Mouse (Mus musculus): Measurements from ENCODE around the gene Aif1l. TPM values are rescaled to one million over a fixed set of nuclear protein-coding genes. Genes with fewer than 3 reads are reported as not detected.

Aif1l gene
- polyA plus RNA-seq, 1 experiment: 20.8 TPM

GRCm38 (mm10) chr2:31948801-31949200, 1.1 kb upstream of the Aif1l start:
- Histone ChIP-seq H3K4me1 (ENCODE audit: control insufficient read depth, insufficient read depth, low read length) (peaks cover 16% of the 10 kb centered on the region), H3K4me3 (ENCODE audit: insufficient read depth, low read length) (no peak overlapping the region), H3K27ac (ENCODE audit: insufficient read depth, low read length) (peak overlapping the region; percentile 16; the same call in 1 of the 2 replicates)
- TF ChIP-seq CTCF (IDR thresholded peaks at IDR 0.05; ENCODE audit: borderline replicate concordance, insufficient read depth, low read length) (no peak), POLR2A (IDR thresholded peaks at IDR 0.05; ENCODE audit: low read depth, low read length) (no peak)

DNA sequence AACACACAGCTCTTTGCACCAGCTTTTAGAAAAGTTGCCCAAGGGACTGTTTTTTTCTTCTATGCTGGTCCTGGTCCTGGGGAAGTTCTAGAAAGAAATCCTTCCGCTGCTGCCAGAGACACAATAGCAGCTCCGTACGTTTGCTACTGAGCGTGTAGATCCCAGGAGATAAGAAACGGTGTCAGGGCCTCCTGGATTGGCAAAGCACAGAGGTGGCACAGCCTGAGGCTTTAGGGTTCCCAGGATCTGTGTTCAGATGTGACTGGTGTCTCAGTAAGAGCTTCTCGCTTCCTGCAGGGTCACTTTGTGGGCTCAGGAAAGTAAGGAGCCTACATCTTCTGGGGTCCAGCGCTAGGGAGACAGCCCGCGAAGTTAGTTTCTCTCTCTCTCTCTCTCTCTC, 1.0 kb downstream of the Aif1l start:
- Histone ChIP-seq H3K4me1 (ENCODE audit: control insufficient read depth, insufficient read depth, low read length) (peaks cover 16% of the 10 kb centered on the region), H3K4me3 (ENCODE audit: insufficient read depth, low read length) (peak overlapping the region; percentile 63), H3K27ac (ENCODE audit: insufficient read depth, low read length) (no peak overlapping the region)
- no peak for TF ChIP-seq POLR2A (IDR thresholded peaks at IDR 0.05; ENCODE audit: low read depth, low read length)
- TF ChIP-seq CTCF (IDR thresholded peaks at IDR 0.05; ENCODE audit: borderline replicate concordance, insufficient read depth, low read length): no peak

GRCm38 (mm10) chr2:31952236-31952635, 2.3 kb downstream of the Aif1l start:
- peaks cover 16% of the 10 kb centered on the region for H3K4me1 ChIP-seq (ENCODE audit: control insufficient read depth, insufficient read depth, low read length)
- TF ChIP-seq POLR2A (IDR thresholded peaks at IDR 0.05; ENCODE audit: low read depth, low read length) (no peak), CTCF (IDR thresholded peaks at IDR 0.05; ENCODE audit: borderline replicate concordance, insufficient read depth, low read length) (no peak)
- H3K4me3 ChIP-seq (ENCODE audit: insufficient read depth, low read length): no peak overlapping the region
- no peak overlapping the region for H3K27ac ChIP-seq (ENCODE audit: insufficient read depth, low read length)

GRCm38 (mm10) chr2:31952725-31953124, 2.8 kb downstream of the Aif1l start:
- no peak overlapping the region for H3K4me3 ChIP-seq (ENCODE audit: insufficient read depth, low read length)
- TF ChIP-seq CTCF (IDR thresholded peaks at IDR 0.05; ENCODE audit: borderline replicate concordance, insufficient read depth, low read length) (no peak), POLR2A (IDR thresholded peaks at IDR 0.05; ENCODE audit: low read depth, low read length) (no peak)
- no peak overlapping the region for H3K27ac ChIP-seq (ENCODE audit: insufficient read depth, low read length)
- H3K4me1 ChIP-seq (ENCODE audit: control insufficient read depth, insufficient read depth, low read length): peaks cover 16% of the 10 kb centered on the region

- TF ChIP-seq POLR2A (IDR thresholded peaks at IDR 0.05; ENCODE audit: low read depth, low read length): no peak
- TF ChIP-seq CTCF (IDR thresholded peaks at IDR 0.05; ENCODE audit: borderline replicate concordance, insufficient read depth, low read length): no peak
- Histone ChIP-seq H3K27ac (ENCODE audit: insufficient read depth, low read length) (no peak overlapping the region), H3K4me3 (ENCODE audit: insufficient read depth, low read length) (no peak overlapping the region), H3K4me1 (ENCODE audit: control insufficient read depth, insufficient read depth, low read length) (peaks cover 16% of the 10 kb centered on the region)
Observed at GRCm38 (mm10) chr2:31953687-31954086, 3.7 kb downstream of the Aif1l start.

- H3K4me3 ChIP-seq (ENCODE audit: insufficient read depth, low read length): no peak overlapping the region
- TF ChIP-seq POLR2A (IDR thresholded peaks at IDR 0.05; ENCODE audit: low read depth, low read length): no peak
- no peak for TF ChIP-seq CTCF (IDR thresholded peaks at IDR 0.05; ENCODE audit: borderline replicate concordance, insufficient read depth, low read length)
- no peak overlapping the region for H3K27ac ChIP-seq (ENCODE audit: insufficient read depth, low read length)
- 0 out of 2 replicates have a peak, but pooled peaks cover 8% of the 10 kb centered on the region for H3K4me1 ChIP-seq (ENCODE audit: control insufficient read depth, insufficient read depth, low read length)
Observed at GRCm38 (mm10) chr2:31954779-31955181, 4.8 kb downstream of the Aif1l start.

GRCm38 (mm10) chr2:31955686-31956085, 5.7 kb downstream of the Aif1l start:
- H3K4me1 ChIP-seq (ENCODE audit: control insufficient read depth, insufficient read depth, low read length): 0 out of 2 replicates have a peak, but pooled peaks cover 8% of the 10 kb centered on the region
- no peak overlapping the region for H3K4me3 ChIP-seq (ENCODE audit: insufficient read depth, low read length)
- TF ChIP-seq CTCF (IDR thresholded peaks at IDR 0.05; ENCODE audit: borderline replicate concordance, insufficient read depth, low read length) (no peak), POLR2A (IDR thresholded peaks at IDR 0.05; ENCODE audit: low read depth, low read length) (no peak)
- H3K27ac ChIP-seq (ENCODE audit: insufficient read depth, low read length): no peak overlapping the region

DNA sequence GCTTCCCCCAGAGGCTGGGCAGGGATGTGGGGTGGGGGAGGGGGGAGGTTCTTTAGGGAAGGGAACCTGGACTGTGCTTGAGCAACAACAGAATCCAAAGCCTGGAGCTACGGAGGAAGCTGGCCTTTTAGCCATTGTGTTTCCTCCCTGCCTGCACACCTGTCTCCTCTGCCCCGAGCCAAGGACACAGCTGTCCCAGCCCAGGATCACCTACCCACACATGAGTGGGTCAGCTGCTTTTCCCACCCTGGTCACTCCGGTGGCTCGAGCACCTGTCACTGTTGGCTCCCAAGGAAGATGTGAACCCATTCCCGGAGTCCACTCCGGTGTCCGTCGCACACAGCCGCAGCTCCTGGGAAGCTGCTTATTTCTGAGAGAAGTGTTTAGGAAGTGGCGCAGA, 7.3 kb downstream of the Aif1l start:
- no peak overlapping the region for H3K27ac ChIP-seq (ENCODE audit: insufficient read depth, low read length)
- 0 out of 2 replicates have a peak, but pooled peaks cover 8% of the 10 kb centered on the region for H3K4me1 ChIP-seq (ENCODE audit: control insufficient read depth, insufficient read depth, low read length)
- no peak overlapping the region for H3K4me3 ChIP-seq (ENCODE audit: insufficient read depth, low read length)
- no peak for TF ChIP-seq CTCF (IDR thresholded peaks at IDR 0.05; ENCODE audit: borderline replicate concordance, insufficient read depth, low read length)
- TF ChIP-seq POLR2A (IDR thresholded peaks at IDR 0.05; ENCODE audit: low read depth, low read length): no peak

- H3K27ac ChIP-seq (ENCODE audit: insufficient read depth, low read length): no peak overlapping the region
- peaks cover 3% of the 10 kb centered on the region; the same call in 1 of the 2 replicates for H3K4me1 ChIP-seq (ENCODE audit: control insufficient read depth, insufficient read depth, low read length)
- TF ChIP-seq CTCF (IDR thresholded peaks at IDR 0.05; ENCODE audit: borderline replicate concordance, insufficient read depth, low read length): no peak
- no peak for TF ChIP-seq POLR2A (IDR thresholded peaks at IDR 0.05; ENCODE audit: low read depth, low read length)
- no peak overlapping the region for H3K4me3 ChIP-seq (ENCODE audit: insufficient read depth, low read length)
Observed at GRCm38 (mm10) chr2:31960986-31961385, 11.0 kb downstream of the Aif1l start.

DNA sequence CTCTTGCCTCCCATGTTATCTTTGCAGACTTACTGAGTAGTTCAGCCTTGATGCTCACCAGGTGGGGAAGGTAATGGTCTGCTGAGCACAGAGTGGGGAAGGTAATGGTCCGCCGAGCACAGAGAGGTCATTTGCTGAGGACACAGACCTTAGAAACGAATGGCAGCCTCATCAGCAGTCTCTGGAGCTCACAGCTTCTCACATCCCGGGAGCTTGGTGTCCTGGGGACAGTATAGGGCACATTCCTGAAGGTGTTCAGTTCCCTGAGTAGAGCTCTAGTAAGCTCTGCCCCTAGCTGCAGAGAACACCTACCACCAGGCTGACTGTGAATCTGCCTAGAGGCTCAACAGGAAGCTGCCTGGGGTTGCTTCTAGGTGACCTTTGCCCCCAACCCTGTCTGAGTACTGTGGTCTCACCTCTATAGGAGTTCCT, 11.9 kb downstream of the Aif1l start:
- Histone ChIP-seq H3K4me1 (ENCODE audit: control insufficient read depth, insufficient read depth, low read length) (peaks cover 3% of the 10 kb centered on the region; the same call in 1 of the 2 replicates), H3K4me3 (ENCODE audit: insufficient read depth, low read length) (no peak overlapping the region), H3K27ac (ENCODE audit: insufficient read depth, low read length) (no peak overlapping the region)
- no peak for TF ChIP-seq POLR2A (IDR thresholded peaks at IDR 0.05; ENCODE audit: low read depth, low read length)
- no peak for TF ChIP-seq CTCF (IDR thresholded peaks at IDR 0.05; ENCODE audit: borderline replicate concordance, insufficient read depth, low read length)
